In the genomic region with DNA sequence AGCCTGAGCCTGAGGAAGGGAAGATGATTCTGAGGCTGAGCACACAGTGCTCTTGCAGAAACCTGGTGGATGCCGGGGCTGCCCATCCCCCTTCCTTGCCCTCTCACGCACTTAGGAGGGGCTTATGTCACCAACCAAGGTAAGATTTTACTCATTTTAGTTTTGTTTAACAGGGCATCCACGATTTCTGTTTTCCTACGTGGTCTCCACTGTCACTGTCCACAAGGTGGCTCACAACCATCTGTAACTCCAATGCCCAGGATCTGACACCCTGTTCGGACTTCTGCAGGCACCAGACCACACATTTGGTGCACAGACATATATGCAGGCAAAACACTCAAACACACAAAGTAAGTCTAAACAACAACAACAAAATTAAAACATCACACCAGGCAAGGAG, we compare ENCODE assay signal across 15 mouse cellular contexts. TPM values are rescaled to one million over a fixed set of nuclear protein-coding genes. Genes with fewer than 3 reads are reported as not detected.
A peak's percentile ranks its signal among the peaks of the same experiment; 100 is the strongest.
DNase-seq lines count a peak whose midpoint lies in the region; ATAC-seq and TF ChIP-seq lines count a peak whose summit lies in the region.
"Had no signal": no experiment of that assay in that cellular context is flagged by ENCODE, and none has a peak within 500 bp of the region (broad histone marks: within the 10 kb centered on the region; RNA-seq: fewer than 3 reads in every experiment).

No protein-coding gene starts in this region.

- no peak overlapping the region for H3K4me2 ChIP-seq in embryonic facial prominence, embryonic 12.5 days (replicated peaks)
- H3K4me2 ChIP-seq in kidney, postnatal 0 days (ENCODE audit: low read length), result no peak overlapping the region
- no peak overlapping the region for H3K4me2 ChIP-seq in kidney, embryonic 14.5 days (replicated peaks; ENCODE audit: low read depth, low read length)
- H3K4me2 ChIP-seq: limb, embryonic 13.5 days had no signal

- no peak overlapping the region for H3K4me3 ChIP-seq in embryonic facial prominence, embryonic 12.5 days
- no peak overlapping the region for H3K4me3 ChIP-seq in embryonic facial prominence, embryonic 10.5 days
- no peak overlapping the region for H3K4me3 ChIP-seq in kidney, postnatal 0 days (replicated peaks; ENCODE audit: low read depth, low read length)
- no peak overlapping the region for H3K4me3 ChIP-seq in kidney, embryonic 14.5 days (ENCODE audit: low read length)
- H3K4me3 ChIP-seq: forebrain, embryonic 10.5 days; limb, embryonic 13.5 days had no signal

- no peak for DNase-seq in embryonic facial prominence, embryonic 10.5 days (ENCODE audit: low spot score)
- DNase-seq in kidney, postnatal 0 days (ENCODE audit: low spot score), result peak; percentile 39
- DNase-seq in 416B (ENCODE audit: low read depth) (peak; percentile 18), adipocyte (ENCODE audit: low spot score) (peak; percentile 31)
- DNase-seq in left cerebral cortex, adult 11 months (ENCODE audit: low spot score), result no peak
- no peak for DNase-seq in urinary bladder, adult 18-20 months (ENCODE audit: low spot score in 2 of 2)
- DNase-seq: gastrocnemius, postnatal 14 days; layer of hippocampus, adult 9-11 months; lung, postnatal 4 days; right cerebral cortex, postnatal 25 days had no signal

- H3K9ac ChIP-seq in embryonic facial prominence, embryonic 12.5 days, result no peak overlapping the region
- no peak overlapping the region for H3K9ac ChIP-seq in kidney, postnatal 0 days (ENCODE audit: low read depth, low read length)
- H3K9ac ChIP-seq in kidney, embryonic 14.5 days (ENCODE audit: low read depth, low read length), result no peak overlapping the region
- H3K9ac ChIP-seq: limb, embryonic 13.5 days had no signal

- peak; percentile 69 for TF ChIP-seq CTCF in kidney, postnatal 0 days (IDR thresholded peaks at IDR 0.05; ENCODE audit: low read depth)

- 0 out of 2 replicates have a peak overlapping the region, but pooled peaks have one; percentile 6 for H3K27ac ChIP-seq in embryonic facial prominence, embryonic 12.5 days
- H3K27ac ChIP-seq in embryonic facial prominence, embryonic 10.5 days (replicated peaks), result no peak overlapping the region
- H3K27ac ChIP-seq in kidney, postnatal 0 days, result no peak overlapping the region
- H3K27ac ChIP-seq in kidney, embryonic 14.5 days (ENCODE audit: low read depth, low read length), result no peak overlapping the region
- H3K27ac ChIP-seq: forebrain, embryonic 10.5 days; limb, embryonic 13.5 days had no signal

- H3K9me3 ChIP-seq in embryonic facial prominence, embryonic 12.5 days, result no peaks in the 10 kb centered on the region
- no peaks in the 10 kb centered on the region for H3K9me3 ChIP-seq in embryonic facial prominence, embryonic 10.5 days
- no peaks in the 10 kb centered on the region for H3K9me3 ChIP-seq in kidney, postnatal 0 days (replicated peaks; ENCODE audit: low read length)
- H3K9me3 ChIP-seq in kidney, embryonic 14.5 days (ENCODE audit: control insufficient read depth, low read length), result no peaks in the 10 kb centered on the region
- H3K9me3 ChIP-seq: forebrain, embryonic 10.5 days; limb, embryonic 13.5 days had no signal

- H3K4me1 ChIP-seq in embryonic facial prominence, embryonic 12.5 days, result 0 out of 2 replicates have a peak, but pooled peaks cover 10% of the 10 kb centered on the region
- peaks cover 15% of the 10 kb centered on the region for H3K4me1 ChIP-seq in embryonic facial prominence, embryonic 10.5 days
- H3K4me1 ChIP-seq in kidney, postnatal 0 days (replicated peaks; ENCODE audit: insufficient read depth, low read length), result no peaks in the 10 kb centered on the region
- H3K4me1 ChIP-seq in kidney, embryonic 14.5 days (ENCODE audit: control insufficient read depth, insufficient read depth, low read length), result no peaks in the 10 kb centered on the region

- ATAC-seq in embryonic facial prominence, embryonic 12.5 days (ENCODE audit: insufficient number of reproducible peaks, insufficient read depth, low FRiP score, low TSS enrichment), result no peak
- ATAC-seq in kidney, postnatal 0 days (replicated peaks; ENCODE audit: low FRiP score, low read depth), result no peak
- ATAC-seq in kidney, embryonic 14.5 days (ENCODE audit: low FRiP score, low TSS enrichment), result no peak
- ATAC-seq: inflammation-experienced regulatory T-cells, adult 6 months had no signal

- 60% methylated on average over 5 of the region's 5 CpGs for WGBS in embryonic facial prominence, embryonic 12.5 days
- WGBS in embryonic facial prominence, embryonic 10.5 days, result 69% methylated on average over 5 of the region's 5 CpGs
- WGBS in kidney, postnatal 0 days, result 49% methylated on average over 5 of the region's 5 CpGs
- WGBS in kidney, embryonic 14.5 days, result 62% methylated on average over 5 of the region's 5 CpGs

- H3K27me3 ChIP-seq in embryonic facial prominence, embryonic 12.5 days, result no peaks in the 10 kb centered on the region
- H3K27me3 ChIP-seq in embryonic facial prominence, embryonic 10.5 days (replicated peaks; ENCODE audit: low read depth, poor library complexity, severe bottlenecking), result no peaks in the 10 kb centered on the region
- H3K27me3 ChIP-seq in kidney, postnatal 0 days (ENCODE audit: insufficient read depth, low read length), result no peaks in the 10 kb centered on the region
- no peaks in the 10 kb centered on the region for H3K27me3 ChIP-seq in kidney, embryonic 14.5 days (ENCODE audit: control insufficient read depth, insufficient read depth, low read length)
- H3K27me3 ChIP-seq: limb, embryonic 13.5 days had no signal

- H3K36me3 ChIP-seq in embryonic facial prominence, embryonic 12.5 days, result peaks cover 16% of the 10 kb centered on the region
- peaks cover 37% of the 10 kb centered on the region for H3K36me3 ChIP-seq in embryonic facial prominence, embryonic 10.5 days (replicated peaks)
- H3K36me3 ChIP-seq in kidney, postnatal 0 days (ENCODE audit: insufficient read depth, low read length), result peaks cover 14% of the 10 kb centered on the region; the same call in 1 of the 2 replicates
- peaks cover 19% of the 10 kb centered on the region; the same call in 1 of the 2 replicates for H3K36me3 ChIP-seq in kidney, embryonic 14.5 days (ENCODE audit: control insufficient read depth, insufficient read depth, low read length)

RNA-seq across cellular contexts. Expression of a gene that starts 12.2 kb away (rescaled TPM):
- polyA plus RNA-seq in embryonic facial prominence, embryonic 12.5 days (2016; fragmentation: Nextera tagmentation; extraction: Ambion mirVana), result 24.3 and 26.1 TPM in 2 replicates
- polyA plus RNA-seq in embryonic facial prominence, embryonic 10.5 days (2016; fragmentation: Nextera tagmentation; extraction: Ambion mirVana), result 18.8 and 21.1 TPM in 2 replicates
- polyA plus RNA-seq in kidney, postnatal 0 days (2015; fragmentation: Nextera tagmentation; extraction: Ambion mirVana), result 6.7 and 8.3 TPM in 2 replicates
- polyA plus RNA-seq in kidney, embryonic 14.5 days (2014; fragmentation: Nextera tagmentation; extraction: Ambion mirVana), result 12.7 and 21.6 TPM in 2 replicates

Comparison
In these comparisons a context has a peak if more than half of its experiments do, and no peak if none do; other contexts are left out.
1. DNase-seq: peak in kidney, postnatal 0 days (single experiment), 416B (single experiment) and adipocyte (single experiment); none in embryonic facial prominence, embryonic 10.5 days (single experiment), left cerebral cortex, adult 11 months (single experiment) and urinary bladder, adult 18-20 months (0 of 2).